21 mouse cellular contexts compared by ENCODE assay signal in genomic region chr2:106976472-106976871, GRCm38 (mm10). TPM values are rescaled to one million over a fixed set of nuclear protein-coding genes. Genes with fewer than 3 reads are reported as not detected.
A peak's percentile ranks its signal among the peaks of the same experiment; 100 is the strongest.
DNase-seq lines count a peak whose midpoint lies in the region; TF ChIP-seq lines count a peak whose summit lies in the region.
"Had no signal": no experiment of that assay in that cellular context is flagged by ENCODE, and none has a peak within 500 bp of the region (broad histone marks: within the 10 kb centered on the region; RNA-seq: fewer than 3 reads in every experiment).

No protein-coding gene starts in this region.

- no peaks in the 10 kb centered on the region for H3K9me3 ChIP-seq in heart, embryonic 10.5 days
- H3K9me3 ChIP-seq in CH12.LX (replicated peaks; ENCODE audit: low read length), result no peaks in the 10 kb centered on the region
- H3K9me3 ChIP-seq: embryonic facial prominence, embryonic 12.5 days; embryonic facial prominence, embryonic 15.5 days; heart, embryonic 13.5 days; hindbrain, embryonic 10.5 days; hindbrain, embryonic 13.5 days; intestine, embryonic 15.5 days had no signal

- dilution Hi-C loops in CH12.LX (cut with MboI; ENCODE audit: extremely low pct_ligation_motif_present, extremely low pct_unique_long_range_greater_than_20kb, low sequenced_read_pairs), result no loop called here

- no peak for TF ChIP-seq EP300 in CH12.LX (IDR thresholded peaks at IDR 0.05; ENCODE audit: low read length)

- no peak for TF ChIP-seq POLR2A in CH12.LX (IDR thresholded peaks at IDR 0.05; ENCODE audit: low read depth, low read length)

- TF ChIP-seq RAD21 in CH12.LX (IDR thresholded peaks at IDR 0.05; ENCODE audit: low read depth, low read length), result no peak

- H3K79me2 ChIP-seq in CH12.LX (replicated peaks; ENCODE audit: control insufficient read depth, extremely low read depth, insufficient read depth, poor library complexity, severe bottlenecking), result peaks cover 24% of the 10 kb centered on the region

- H3K4me1 ChIP-seq in heart, embryonic 10.5 days, result peaks cover 6% of the 10 kb centered on the region; the same call in 1 of the 2 replicates
- peaks cover 8 to 30% of the 10 kb centered on the region in 2 experiments for H3K4me1 ChIP-seq in CH12.LX (ENCODE audit: control insufficient read depth in 1 of 2, insufficient read depth in 2 of 2)

- in situ Hi-C loops in CH12.LX (cut with MboI; ENCODE audit: low pct_ligation_motif_present, low pct_unique_long_range_greater_than_20kb, low sequenced_read_pairs), result loop anchor here (25.0 kb wide), 1 partner anchor 911 kb away; no protein-coding TSS in a partner anchor

- 84% methylated on average over 3 of the region's 3 CpGs for WGBS in heart, embryonic 10.5 days

- H3K9ac ChIP-seq in CH12.LX (ENCODE audit: insufficient read depth, low read depth), result no peak overlapping the region
- H3K9ac ChIP-seq: embryonic facial prominence, embryonic 12.5 days; embryonic facial prominence, embryonic 15.5 days; forebrain, postnatal 0 days; heart, embryonic 13.5 days; hindbrain, embryonic 13.5 days; intestine, embryonic 15.5 days had no signal

- DNase-seq in heart, embryonic 10.5 days (ENCODE audit: low spot score), result peak; percentile 11
- DNase-seq in heart, postnatal 10 days, result no peak
- no peak for DNase-seq in CH12.LX (ENCODE audit: extremely low read depth)
- DNase-seq in NIH3T3 (ENCODE audit: low read depth), result peak; percentile 42
- DNase-seq in thymus, postnatal 36 days, result no peak
- no peak for DNase-seq in gastrocnemius, postnatal 36 days
- DNase-seq: adrenal gland, postnatal 10 days; adrenal gland, postnatal 36 days; cerebellum, adult 11 months; cerebellum, adult 2 months; cerebellum, adult 9-11 months; cerebellum, postnatal 25 days; forebrain, postnatal 0 days; gastrocnemius, postnatal 10 days; heart, adult 18-20 months had no signal

- H3K27ac ChIP-seq in heart, embryonic 10.5 days, result no peak overlapping the region
- H3K27ac ChIP-seq in CH12.LX (ENCODE audit: insufficient read depth, low read depth), result no peak overlapping the region
- H3K27ac ChIP-seq: embryonic facial prominence, embryonic 12.5 days; embryonic facial prominence, embryonic 15.5 days; heart, embryonic 13.5 days; hindbrain, embryonic 10.5 days; hindbrain, embryonic 13.5 days; intestine, embryonic 15.5 days had no signal

- no peak overlapping the region for H3K4me2 ChIP-seq in CH12.LX (ENCODE audit: insufficient read depth, low read depth, poor library complexity, severe bottlenecking)
- H3K4me2 ChIP-seq: embryonic facial prominence, embryonic 12.5 days; embryonic facial prominence, embryonic 15.5 days; heart, embryonic 13.5 days; hindbrain, embryonic 13.5 days; intestine, embryonic 15.5 days had no signal

- TF ChIP-seq CTCF in CH12.LX (conservative IDR thresholded peaks at IDR 0.05 in 1 of 2, IDR thresholded peaks at IDR 0.05 in 1 of 2; ENCODE audit: low read depth in 2 of 2, low read length in 2 of 2), result no peak

- no peaks in the 10 kb centered on the region for H3K27me3 ChIP-seq in heart, embryonic 10.5 days (ENCODE audit: insufficient read depth, poor library complexity, severe bottlenecking)
- no peaks in the 10 kb centered on the region for H3K27me3 ChIP-seq in CH12.LX (replicated peaks)
- H3K27me3 ChIP-seq: embryonic facial prominence, embryonic 12.5 days; embryonic facial prominence, embryonic 15.5 days; heart, embryonic 13.5 days; intestine, embryonic 15.5 days had no signal

- H3K4me3 ChIP-seq in heart, embryonic 10.5 days, result no peak overlapping the region
- no peak overlapping the region for H3K4me3 ChIP-seq in CH12.LX (replicated peaks in 1 of 3; ENCODE audit: low read depth in 2 of 3, low read length in 2 of 3, poor library complexity in 1 of 3)
- H3K4me3 ChIP-seq: embryonic facial prominence, embryonic 12.5 days; embryonic facial prominence, embryonic 15.5 days; heart, embryonic 13.5 days; hindbrain, embryonic 10.5 days; hindbrain, embryonic 13.5 days; intestine, embryonic 15.5 days had no signal

- H3K36me3 ChIP-seq in heart, embryonic 10.5 days, result no peaks in the 10 kb centered on the region
- peaks cover 0 to 5% of the 10 kb centered on the region in 2 experiments for H3K36me3 ChIP-seq in CH12.LX (replicated peaks in 1 of 2; ENCODE audit: control insufficient read depth in 1 of 2, insufficient read depth in 1 of 2, low read length in 1 of 2)
- H3K36me3 ChIP-seq: embryonic facial prominence, embryonic 15.5 days; heart, embryonic 13.5 days; hindbrain, embryonic 10.5 days; hindbrain, embryonic 13.5 days; intestine, embryonic 15.5 days had no signal

- intact Hi-C loops in heart, postnatal 10 days (cut with DNase I), result no loop called here
- intact Hi-C loops in gastrocnemius, postnatal 36 days (cut with DNase I), result no loop called here

TF ChIP-seq in CH12.LX, 34 proteins besides CTCF, POLR2A, EP300 and RAD21:
- no peak for TF ChIP-seq USF1 (IDR thresholded peaks at IDR 0.05; ENCODE audit: low read depth, low read length)
- TF ChIP-seq TCF12 (IDR thresholded peaks at IDR 0.05; ENCODE audit: low read depth, low read length), result no peak
- TF ChIP-seq CHD2 (IDR thresholded peaks at IDR 0.05; ENCODE audit: low read length), result no peak
- no peak for TF ChIP-seq MAZ (IDR thresholded peaks at IDR 0.05; ENCODE audit: low read depth, low read length)
- TF ChIP-seq MEF2A (IDR thresholded peaks at IDR 0.05; ENCODE audit: borderline replicate concordance, low read depth, low read length), result peak; percentile 46; the same call in 1 of the 2 replicates

RNA-seq across cellular contexts. Expression of gene Arl14ep, which starts 2.2 kb away (rescaled TPM):
- 27.9 and 33.0 TPM in 2 replicates for polyA plus RNA-seq in heart, embryonic 10.5 days (2016; fragmentation: Nextera tagmentation; extraction: Ambion mirVana)
- total RNA-seq in heart, postnatal 10 days (2021), result 10 to 100 TPM; 15.1 to 18.5 TPM
- total RNA-seq in CH12.LX (2012; rRNA removed), result 44.8 and 61.0 TPM in 2 replicates
- 76.0 and 84.1 TPM in 2 replicates for total RNA-seq in CH12.LX (2014; rRNA removed)
- 54.3 and 55.2 TPM in 2 replicates for polyA plus RNA-seq in CH12.LX (2012; ENCODE audit: insufficient read length, low read depth)
- 1 to 10 TPM; 5.5 to 6.7 TPM for total RNA-seq in gastrocnemius, postnatal 36 days (2021)

Comparison
In these comparisons a context has a peak if more than half of its experiments do, and no peak if none do; other contexts are left out.
1. DNase-seq: peak in heart, embryonic 10.5 days (single experiment) and NIH3T3 (single experiment); none in heart, postnatal 10 days (0 of 2), CH12.LX (single experiment), thymus, postnatal 36 days (0 of 2) and gastrocnemius, postnatal 36 days (0 of 2).